Mouse (Mus musculus): Measurements from ENCODE around the gene Duxbl3. TPM values are rescaled to one million over a fixed set of nuclear protein-coding genes. Genes with fewer than 3 reads are reported as not detected.
"Not testable (repeated sequence)": the region's sequence is repeated elsewhere in the genome, so short reads cannot be mapped to it uniquely, and the experiment has no call there.

Gene Duxbl3
- total RNA-seq (2021): 1 to 10 TPM in 1 of 2 experiments, under 1 TPM in 1; 0.70 to 1.4 TPM

DNA sequence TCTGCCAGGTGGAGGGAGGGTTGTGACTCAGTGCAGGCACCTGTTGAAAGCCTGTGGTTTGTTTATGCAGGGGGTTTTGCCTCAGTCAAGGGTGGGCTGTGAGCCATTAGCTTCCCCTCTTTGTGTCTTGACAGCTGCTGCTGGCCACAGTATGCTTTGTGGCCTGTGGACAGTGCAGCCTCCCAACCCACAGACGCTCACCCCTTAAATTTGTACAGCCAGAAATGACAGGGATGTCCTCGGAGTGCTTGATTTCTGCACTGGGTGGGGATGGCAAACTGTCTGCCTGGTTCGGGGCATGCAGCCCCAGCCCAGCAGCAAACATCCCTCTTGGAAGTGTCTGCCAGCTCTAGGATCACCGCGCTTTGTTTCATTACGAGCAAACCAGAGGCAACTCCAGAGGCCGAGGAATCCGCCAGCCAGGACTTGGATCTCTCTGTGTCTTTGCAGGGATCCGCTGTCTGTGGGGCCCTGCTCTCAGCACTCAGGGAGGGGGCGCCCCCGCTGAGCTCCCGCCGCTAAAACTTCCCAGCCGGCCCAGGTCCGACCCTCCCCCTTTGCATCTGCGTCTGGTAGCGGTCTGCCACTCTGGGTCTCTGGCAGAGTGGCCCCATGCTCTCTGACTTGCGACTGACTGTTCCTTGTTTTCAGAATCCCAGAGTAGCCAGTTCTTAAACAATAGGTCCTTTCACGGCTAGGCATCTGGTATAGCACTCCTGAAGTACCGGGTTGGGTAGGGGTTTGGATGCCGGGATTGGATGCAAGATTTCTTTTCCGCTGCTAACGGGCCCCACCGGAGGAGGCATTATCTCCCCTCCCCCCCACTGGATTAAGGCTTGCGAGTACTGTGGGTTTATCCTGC, at the start of gene Duxbl3:
Gene Duxbl3, plus strand, starts transcription at position 207 of the 862 bp plus-strand sequence.
- DNase-seq: not testable (repeated sequence)

DNA sequence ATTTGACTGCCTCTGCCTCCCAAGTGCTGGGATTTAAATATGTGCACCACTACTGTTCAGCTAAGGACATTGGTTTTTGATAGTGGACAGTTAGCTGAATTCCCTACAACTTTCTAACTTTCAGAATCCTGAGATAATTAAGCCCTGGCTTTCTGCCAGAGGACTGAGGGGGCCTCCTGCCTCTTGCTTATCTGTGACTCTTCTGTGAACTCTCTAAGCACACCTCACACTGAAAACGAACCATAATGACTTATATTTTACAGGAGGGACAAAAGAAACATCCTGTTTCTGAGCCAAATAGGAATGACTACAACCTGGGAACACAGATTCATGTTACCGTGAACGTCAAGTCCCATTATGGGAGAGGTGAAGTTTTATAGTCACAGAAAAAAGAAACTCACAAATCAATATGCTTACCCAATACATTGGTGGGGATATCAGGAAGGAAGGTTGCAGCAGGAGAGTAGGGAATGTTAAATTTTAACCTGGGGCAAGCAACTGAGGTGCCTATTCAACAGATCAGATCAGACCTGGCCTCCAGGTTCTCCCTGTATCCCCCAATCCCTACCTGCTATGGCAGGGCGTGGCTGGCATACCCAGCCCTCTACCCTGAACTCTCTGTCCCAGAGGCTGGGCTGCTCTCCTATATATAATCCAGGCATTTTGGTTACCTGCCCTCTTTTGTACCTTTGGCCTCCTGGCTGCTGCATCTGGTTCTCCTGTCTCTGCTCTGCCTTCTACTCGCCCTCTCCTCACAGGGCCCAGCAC, 41.3 kb upstream of the Duxbl3 start:
- not testable (repeated sequence) for DNase-seq

DNA sequence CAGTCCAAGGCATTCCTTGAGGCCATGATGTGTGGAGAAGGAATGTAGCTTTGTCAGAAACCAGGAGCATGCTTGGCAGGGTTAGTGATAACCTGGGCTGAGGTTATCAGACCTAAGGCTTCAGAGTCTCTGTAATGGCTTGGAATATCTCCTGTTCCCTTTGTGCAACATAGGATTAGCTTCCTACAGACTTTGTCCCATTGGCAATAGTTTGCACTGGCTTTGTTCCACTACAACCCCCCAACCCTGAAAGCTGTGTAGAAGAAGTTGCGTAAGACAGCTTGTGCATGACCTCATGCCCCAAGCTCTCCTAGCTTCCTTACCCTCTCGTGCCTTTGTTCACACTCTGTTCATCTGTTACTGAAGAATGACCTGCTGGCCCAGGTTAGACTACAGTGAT, 20.6 kb upstream of the Duxbl3 start:
- not testable (repeated sequence) for DNase-seq

DNA sequence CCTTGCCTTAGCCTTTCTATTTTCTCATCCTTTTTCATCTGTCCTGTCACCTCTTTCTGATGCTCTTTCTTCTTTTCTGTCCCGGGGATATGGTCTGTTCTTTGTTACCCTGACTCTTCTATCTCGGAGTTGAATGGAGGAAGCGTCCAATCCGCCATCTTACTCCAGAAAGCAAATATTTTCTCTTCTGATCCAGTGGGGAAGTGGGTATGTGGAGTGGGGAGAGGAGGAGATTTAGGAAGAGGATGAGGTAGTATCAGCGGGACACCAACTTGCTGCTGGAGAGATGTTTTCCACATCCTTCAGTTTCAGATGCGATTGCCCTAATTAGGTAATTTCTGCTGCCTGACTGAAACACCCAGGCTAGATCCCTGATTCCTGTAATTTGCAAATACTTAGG, 967 bp downstream of the Duxbl3 start:
- not testable (repeated sequence) for DNase-seq

DNA sequence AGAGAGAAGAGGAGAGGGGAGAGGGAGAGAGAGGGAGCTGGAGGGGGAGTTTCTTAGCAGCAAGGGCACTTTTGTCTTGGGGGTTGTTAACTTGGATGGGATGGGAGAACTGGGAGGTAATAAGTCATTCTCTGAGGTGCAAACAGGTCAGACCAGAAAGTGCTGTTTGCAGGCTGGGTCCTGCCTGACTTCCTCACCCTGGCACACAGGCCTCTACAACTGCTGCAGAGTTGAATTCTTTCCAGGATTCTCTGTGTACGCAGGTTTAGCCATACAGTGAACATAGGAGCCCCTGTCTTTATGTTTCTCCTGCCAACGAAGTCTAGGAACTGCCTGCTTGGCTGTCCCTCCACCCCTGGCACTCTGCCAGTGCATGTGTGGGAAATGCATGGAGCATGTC, 29.0 kb downstream of the Duxbl3 start:
- DNase-seq: not testable (repeated sequence)

DNA sequence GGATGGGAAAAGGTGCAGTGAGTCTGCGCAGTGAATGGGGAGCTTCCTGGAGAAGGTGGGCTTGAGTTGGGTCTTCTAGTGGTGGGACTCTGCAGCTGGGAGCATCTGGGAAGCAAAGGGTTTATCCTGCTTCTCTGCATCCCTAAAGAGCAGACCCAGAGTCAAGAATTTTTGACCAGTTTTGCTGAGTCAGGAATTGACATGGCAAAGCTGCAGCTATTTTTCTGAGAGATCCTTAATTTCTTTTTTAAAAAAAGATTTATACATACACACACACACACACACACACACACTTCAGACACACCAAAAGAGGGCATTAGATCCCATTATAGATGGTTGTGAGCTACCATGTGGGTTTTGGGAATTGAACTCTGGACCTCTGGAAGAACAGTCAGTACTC, 36.1 kb downstream of the Duxbl3 start:
- DNase-seq: no peak

DNA sequence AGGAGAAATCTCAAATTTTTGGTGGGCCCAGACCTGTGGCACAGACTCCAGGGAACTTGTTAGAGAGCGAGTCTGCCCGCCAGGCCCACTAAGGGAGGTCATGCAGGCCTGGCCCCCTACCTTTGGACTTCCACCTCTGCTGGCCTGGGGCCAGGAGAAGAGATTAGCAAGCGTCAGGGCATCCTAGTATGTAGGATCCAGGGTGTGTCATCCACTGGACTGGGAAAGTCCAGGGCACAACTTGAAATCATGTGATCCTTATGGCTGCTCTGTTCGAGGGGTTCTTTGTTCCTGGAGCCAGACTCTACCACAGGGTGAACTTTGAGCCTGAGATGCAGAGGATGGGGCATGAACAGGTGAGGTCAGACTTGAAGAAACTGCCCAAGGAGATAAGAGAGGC, 39.3 kb downstream of the Duxbl3 start:
- no peak for DNase-seq

DNA sequence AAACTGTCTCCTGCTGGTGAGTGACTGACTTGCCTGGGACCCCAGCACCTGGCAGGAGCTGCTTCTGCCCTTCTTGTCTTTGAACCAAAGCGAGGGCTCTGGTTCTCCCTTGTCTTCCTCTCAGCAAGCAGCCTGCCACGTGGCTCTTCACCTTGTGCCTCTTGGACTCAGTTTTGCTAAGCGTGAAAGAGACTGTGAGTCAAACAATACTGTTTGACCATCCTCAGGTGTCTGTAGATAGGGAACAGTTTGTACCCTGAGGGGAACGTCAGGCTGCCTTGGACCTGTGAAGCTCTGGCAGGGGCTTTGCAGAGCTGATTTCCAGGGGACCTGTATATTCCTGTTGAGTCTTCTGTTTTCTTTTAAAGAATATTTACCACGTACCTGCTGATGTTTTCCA, 39.7 kb downstream of the Duxbl3 start:
- DNase-seq: no peak

DNA sequence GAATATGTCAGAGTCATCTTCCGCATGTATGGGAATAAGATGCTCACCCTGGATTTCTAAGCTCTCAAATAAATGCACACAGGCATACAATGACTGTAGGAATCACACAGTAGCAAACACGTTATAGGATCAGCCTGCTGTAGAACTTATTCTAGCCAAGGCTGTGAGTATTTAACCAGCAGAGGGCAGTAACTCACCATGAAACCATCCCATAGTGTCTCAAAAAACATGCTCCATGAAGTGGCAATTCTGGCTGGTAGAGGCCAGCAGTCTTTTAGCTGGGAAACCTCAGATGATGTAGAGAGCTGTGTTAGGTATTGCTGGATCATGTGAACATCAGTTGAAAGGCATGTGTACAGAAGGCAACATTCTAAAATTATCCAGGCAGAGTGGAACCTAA, 45.3 kb downstream of the Duxbl3 start:
- peak; percentile 15 to 42 for DNase-seq

DNA sequence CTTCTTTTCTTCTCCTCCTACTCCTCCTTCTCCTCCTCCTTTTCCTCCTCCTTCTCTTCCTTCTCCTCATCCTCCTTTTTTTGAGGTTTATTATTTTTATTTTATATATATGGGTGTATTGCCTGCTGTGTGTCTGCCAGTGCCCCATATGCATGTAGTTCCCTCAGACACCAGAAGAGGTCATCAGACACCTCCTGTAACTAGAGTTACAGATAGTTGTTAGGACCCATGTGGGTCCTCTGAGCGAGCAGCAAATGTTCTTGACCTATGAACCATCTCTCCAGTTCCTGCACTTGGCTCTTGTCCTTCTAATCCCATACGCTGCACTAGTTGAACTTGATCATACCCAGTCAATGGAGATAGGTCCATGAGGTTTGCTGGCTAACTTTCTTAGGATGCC, 48.3 kb downstream of the Duxbl3 start:
- DNase-seq: no peak

DNA sequence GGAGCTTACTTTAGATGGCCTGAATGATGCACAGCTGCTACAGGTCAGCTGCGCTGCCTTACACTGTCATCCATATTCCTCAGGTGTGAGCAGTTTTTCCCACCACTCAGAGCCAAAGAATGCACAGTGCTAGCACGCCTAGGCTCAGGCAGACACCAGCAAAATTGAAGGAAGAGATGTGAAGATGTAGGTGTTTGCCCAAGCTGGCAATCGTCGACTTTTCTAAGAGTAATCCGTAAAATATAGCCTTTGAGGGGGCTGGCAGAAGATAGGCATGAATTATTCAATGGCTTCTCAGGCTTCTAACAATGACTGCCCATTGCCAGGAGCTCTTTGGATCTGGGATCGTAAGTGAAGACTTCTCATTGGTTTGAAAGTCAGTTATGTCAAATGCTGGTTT, 51.1 kb downstream of the Duxbl3 start:
- DNase-seq: no peak

DNA sequence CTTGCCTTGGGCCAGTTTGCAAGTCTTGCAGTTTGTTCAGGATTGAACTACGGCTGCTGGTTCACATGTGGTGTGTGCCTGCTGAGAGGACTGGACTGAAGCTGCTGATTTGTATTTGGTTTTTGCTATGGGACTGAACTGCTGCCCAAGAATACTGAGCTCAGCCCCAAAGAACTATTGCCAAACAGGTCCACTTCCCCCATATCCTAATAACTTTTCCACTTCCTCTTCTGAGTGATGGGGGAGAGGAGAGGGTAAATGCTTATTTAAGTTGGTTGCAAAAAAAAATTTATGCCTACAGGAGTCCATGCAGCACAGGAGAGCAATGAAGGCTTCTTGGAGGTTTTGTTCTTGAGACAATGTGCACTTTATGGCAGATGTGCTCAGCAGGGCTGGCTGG, 51.7 kb downstream of the Duxbl3 start:
- no peak for DNase-seq

DNA sequence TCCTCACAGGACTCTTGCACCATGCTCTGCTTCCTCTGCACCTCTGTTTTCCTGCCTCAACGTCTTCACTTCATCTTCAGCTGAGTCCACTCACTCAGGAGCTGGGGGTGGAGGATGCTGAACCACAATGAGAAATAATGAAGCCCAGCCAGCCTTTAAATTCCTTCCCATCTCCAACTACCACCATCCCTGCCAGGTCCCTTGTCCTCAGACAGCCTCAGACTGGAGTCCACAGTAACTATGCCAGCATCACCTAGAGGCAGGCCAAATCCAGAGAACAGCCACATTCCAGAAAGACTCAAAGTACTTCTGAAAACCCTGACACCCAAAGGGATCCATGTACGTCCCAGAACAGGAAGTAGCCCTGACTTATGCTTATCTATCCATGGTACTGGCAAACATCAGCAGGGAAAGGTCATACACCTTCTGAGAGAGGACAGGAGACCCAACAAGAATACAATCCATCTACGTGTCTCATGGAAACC, 58.5 kb downstream of the Duxbl3 start:
- no peak for DNase-seq

Other genes starting within 250 kb of the Duxbl3 start
- gene Gm9780, start 215.3 kb upstream of the Duxbl3 start, total RNA-seq (2021): 1 to 10 TPM in 1 of 2 experiments, under 1 TPM in 1; 0.87 to 4.7 TPM
- 10 to 100 TPM; 18.4 to 19.2 TPM for gene Tmem254c, start 190.6 kb upstream of the Duxbl3 start, total RNA-seq (2021)
- not detected for gene Cphx2, start 176.4 kb upstream of the Duxbl3 start, total RNA-seq (2021)
- gene Cphx3, start 175.7 kb upstream of the Duxbl3 start, total RNA-seq (2021): not detected
- under 1 TPM in 1 of 2 experiments, not detected in 1; 0.25 TPM for gene Duxbl2, start 139.6 kb upstream of the Duxbl3 start, total RNA-seq (2021)
- 1 to 10 TPM; 3.8 to 7.3 TPM for gene Plac9b, start 75.5 kb upstream of the Duxbl3 start, total RNA-seq (2021)
- gene Tmem254b, start 50.9 kb upstream of the Duxbl3 start, total RNA-seq (2021): 10 to 100 TPM; 15.0 to 16.8 TPM

Measured in layer of hippocampus, postnatal 36 days (tissue).